Mouse (Mus musculus) heart, embryonic 15.5 days (tissue): ENCODE data around the gene Rasd2. TPM values are rescaled to one million over a fixed set of nuclear protein-coding genes. Genes with fewer than 3 reads are reported as not detected.

Source experiments
- ATAC-seq: fragments of 200-750 bp; cut with Nextera tagmentation; replicated peaks from 2 replicates; pipeline ENCODE4 v1.8.0; 2017; ENCODE audit warnings: low read depth, moderate TSS enrichment; ENCODE audit not compliant: insufficient number of reproducible peaks, insufficient read depth, low FRiP score
- H3K27ac ChIP-seq: fragments of 300-500 bp; sonication (generic); 2 replicates; pipeline ENCODE4 v1.5.1; 2015; ENCODE audit warnings: mild to moderate bottlenecking, inconsistent platforms
- H3K27me3 ChIP-seq: fragments of 300-500 bp; sonication (generic); 2 replicates; pipeline ENCODE4 v1.6.1; 2015; ENCODE audit warnings: inconsistent platforms
- H3K36me3 ChIP-seq: fragments of 300-500 bp; sonication (generic); 2 replicates; pipeline ENCODE4 v1.6.1; 2015; ENCODE audit warnings: mild to moderate bottlenecking, inconsistent platforms
- H3K4me1 ChIP-seq: fragments of 300-500 bp; sonication (generic); replicated peaks from 2 replicates; pipeline ENCODE4 v1.6.1; 2015; ENCODE audit warnings: inconsistent platforms
- H3K4me2 ChIP-seq: fragments of 300-500 bp; sonication (generic); 2 replicates; pipeline ENCODE4 v1.6.1; 2015; ENCODE audit warnings: inconsistent platforms, mild to moderate bottlenecking, moderate library complexity
- H3K4me3 ChIP-seq: fragments of 300-500 bp; sonication (generic); 2 replicates; pipeline ENCODE4 v1.5.1; 2015; ENCODE audit warnings: mild to moderate bottlenecking, inconsistent platforms
- H3K9ac ChIP-seq: fragments of 300-500 bp; sonication (generic); 2 replicates; pipeline ENCODE4 v1.6.1; 2015; ENCODE audit warnings: mild to moderate bottlenecking, inconsistent platforms
- H3K9me3 ChIP-seq: fragments of 300-500 bp; sonication (generic); replicated peaks from 2 replicates; pipeline ENCODE4 v1.6.1; 2016; ENCODE audit warnings: inconsistent platforms
- WGBS: fragments of 180-500 bp; shearing (Covaris S2); methylation state at CpG from one replicate; pipeline ENCODE4 v1.1.7; 2015; ENCODE audit warnings: mixed read lengths; 5-methylcytosine and 5-hydroxymethylcytosine counted together
- polyA plus RNA-seq: library from polyadenylated mRNA; unstranded; fragments of >200 nt; fragmentation: Nextera tagmentation; extraction: Ambion mirVana; gene quantifications from 2 replicates; pipeline ENCODE4 v1.2.1, GENCODE M21; 2015

Rasd2 gene
- polyA plus RNA-seq, 1 experiment from 2014 or later, result 0.62 TPM

GRCm38 (mm10) chr8:75219877-75220738, 6.4 kb downstream of the Rasd2 start:
- 49% methylated on average over 5 of the region's 5 CpGs for WGBS
- Histone ChIP-seq H3K4me3 (no peak overlapping the region), H3K4me1 (no peaks in the 10 kb centered on the region), H3K9me3 (no peaks in the 10 kb centered on the region), H3K36me3 (no peaks in the 10 kb centered on the region), H3K4me2 (no peak overlapping the region), H3K27me3 (peaks cover 25% of the 10 kb centered on the region), H3K27ac (no peak overlapping the region), H3K9ac (no peak overlapping the region)
- ATAC-seq, result no peak

GRCm38 (mm10) chr8:75222665-75223064, 8.9 kb downstream of the Rasd2 start:
- Histone ChIP-seq H3K36me3 (no peaks in the 10 kb centered on the region), H3K4me1 (no peaks in the 10 kb centered on the region), H3K27me3 (no peaks in the 10 kb centered on the region), H3K27ac (no peak overlapping the region), H3K4me3 (no peak overlapping the region), H3K9me3 (no peaks in the 10 kb centered on the region), H3K9ac (no peak overlapping the region), H3K4me2 (no peak overlapping the region)
- ATAC-seq, result no peak
- 58% methylated on average over 5 of the region's 5 CpGs for WGBS

GRCm38 (mm10) chr8:75226773-75227172, 13.0 kb downstream of the Rasd2 start:
- no peaks in the 10 kb centered on the region for H3K27me3 ChIP-seq
- no peaks in the 10 kb centered on the region for H3K4me1 ChIP-seq
- H3K27ac ChIP-seq, result no peak overlapping the region
- WGBS, result 67% methylated on average over 2 of the region's 2 CpGs
- no peak overlapping the region for H3K9ac ChIP-seq
- H3K36me3 ChIP-seq, result no peaks in the 10 kb centered on the region
- no peaks in the 10 kb centered on the region for H3K9me3 ChIP-seq
- no peak overlapping the region for H3K4me3 ChIP-seq
- ATAC-seq, result no peak
- no peak overlapping the region for H3K4me2 ChIP-seq

GRCm38 (mm10) chr8:75233915-75234554, 20.3 kb downstream of the Rasd2 start:
- Histone ChIP-seq H3K4me2 (no peak overlapping the region), H3K27ac (no peak overlapping the region), H3K9ac (no peak overlapping the region), H3K9me3 (no peaks in the 10 kb centered on the region), H3K4me1 (no peaks in the 10 kb centered on the region), H3K27me3 (no peaks in the 10 kb centered on the region), H3K4me3 (no peak overlapping the region), H3K36me3 (no peaks in the 10 kb centered on the region)
- 49% methylated on average over 4 of the region's 4 CpGs for WGBS
- no peak for ATAC-seq

GRCm38 (mm10) chr8:75247331-75247730, 33.6 kb downstream of the Rasd2 start:
- peaks cover 5% of the 10 kb centered on the region for H3K9me3 ChIP-seq
- 73% methylated on average over 14 of the region's 15 CpGs for WGBS
- no peak overlapping the region for H3K4me2 ChIP-seq
- H3K27me3 ChIP-seq, result no peaks in the 10 kb centered on the region
- H3K36me3 ChIP-seq, result no peaks in the 10 kb centered on the region
- no peak overlapping the region for H3K4me3 ChIP-seq
- no peak for ATAC-seq
- H3K9ac ChIP-seq, result no peak overlapping the region
- H3K27ac ChIP-seq, result no peak overlapping the region
- H3K4me1 ChIP-seq, result no peaks in the 10 kb centered on the region

- ATAC-seq, result no peak
- no peaks in the 10 kb centered on the region for H3K27me3 ChIP-seq
- H3K4me2 ChIP-seq, result no peak overlapping the region
- H3K9ac ChIP-seq, result no peak overlapping the region
- H3K4me1 ChIP-seq, result no peaks in the 10 kb centered on the region
- H3K4me3 ChIP-seq, result no peak overlapping the region
- WGBS, result 80% methylated on average over 4 of the region's 4 CpGs
- peaks cover 5% of the 10 kb centered on the region for H3K9me3 ChIP-seq
- no peak overlapping the region for H3K27ac ChIP-seq
- H3K36me3 ChIP-seq, result no peaks in the 10 kb centered on the region
Observed at GRCm38 (mm10) chr8:75249186-75249585, 35.4 kb downstream of the Rasd2 start.

- Histone ChIP-seq H3K4me1 (no peaks in the 10 kb centered on the region), H3K9me3 (no peaks in the 10 kb centered on the region), H3K9ac (no peak overlapping the region), H3K27ac (no peak overlapping the region), H3K4me3 (no peak overlapping the region), H3K4me2 (no peak overlapping the region), H3K27me3 (no peaks in the 10 kb centered on the region), H3K36me3 (no peaks in the 10 kb centered on the region)
- WGBS, result 63% methylated on average over 3 of the region's 3 CpGs
- no peak for ATAC-seq
Observed at GRCm38 (mm10) chr8:75254027-75254426, 40.3 kb downstream of the Rasd2 start.

GRCm38 (mm10) chr8:75255635-75256034, 41.9 kb downstream of the Rasd2 start:
- H3K4me3 ChIP-seq, result no peak overlapping the region
- 89% methylated on average over 3 of the region's 3 CpGs for WGBS
- no peak overlapping the region for H3K27ac ChIP-seq
- no peaks in the 10 kb centered on the region for H3K4me1 ChIP-seq
- no peak overlapping the region for H3K9ac ChIP-seq
- no peak overlapping the region for H3K4me2 ChIP-seq
- H3K27me3 ChIP-seq, result no peaks in the 10 kb centered on the region
- H3K36me3 ChIP-seq, result no peaks in the 10 kb centered on the region
- ATAC-seq, result no peak
- H3K9me3 ChIP-seq, result no peaks in the 10 kb centered on the region

- H3K27ac ChIP-seq, result no peak overlapping the region
- no peak overlapping the region for H3K4me2 ChIP-seq
- WGBS, result 39% methylated on average over 4 of the region's 4 CpGs
- H3K9ac ChIP-seq, result no peak overlapping the region
- no peaks in the 10 kb centered on the region for H3K27me3 ChIP-seq
- H3K4me1 ChIP-seq, result no peaks in the 10 kb centered on the region
- no peak for ATAC-seq
- H3K4me3 ChIP-seq, result no peak overlapping the region
- no peaks in the 10 kb centered on the region; the same call in 1 of the 2 replicates for H3K9me3 ChIP-seq
- H3K36me3 ChIP-seq, result no peaks in the 10 kb centered on the region
Observed at GRCm38 (mm10) chr8:75272166-75272565, 58.4 kb downstream of the Rasd2 start.

Other genes starting within 250 kb of the Rasd2 start
- gene Hmgxb4, start 220.6 kb upstream of the Rasd2 start, polyA plus RNA-seq, result 18.2 and 18.3 TPM in 2 replicates
- 41.3 and 46.9 TPM in 2 replicates for gene Tom1, start 180.2 kb upstream of the Rasd2 start, polyA plus RNA-seq
- gene Hmox1, start 120.3 kb upstream of the Rasd2 start, polyA plus RNA-seq, result 16.3 and 23.6 TPM in 2 replicates
- gene Mcm5, start 104.4 kb upstream of the Rasd2 start, polyA plus RNA-seq, result 56.2 and 92.8 TPM in 2 replicates
- 0.19 and 0.31 TPM in 2 replicates for gene Gm10358, start 192.6 kb downstream of the Rasd2 start, polyA plus RNA-seq
- gene Iqcm, start 234.8 kb downstream of the Rasd2 start, polyA plus RNA-seq, result not detected in 2 replicates